Mouse (Mus musculus) small intestine, adult 2 months (tissue): ENCODE results near the gene C9. TPM values are rescaled to one million over a fixed set of nuclear protein-coding genes. Genes with fewer than 3 reads are reported as not detected.

Source experiments
- H3K27ac ChIP-seq: fragments of 200-500 bp; 2 replicates; pipeline ENCODE4 v1.5.1; 2012; ENCODE audit warnings: low read depth, low read length, control low read depth, inconsistent platforms; ENCODE audit not compliant: insufficient read depth
- H3K27me3 ChIP-seq: fragments of 200-500 bp; 2 replicates; pipeline ENCODE4 v1.6.1; 2012; ENCODE audit warnings: mild to moderate bottlenecking, moderate library complexity, low read length, inconsistent platforms; ENCODE audit not compliant: control insufficient read depth, insufficient read depth
- H3K36me3 ChIP-seq: fragments of 200-500 bp; 2 replicates; pipeline ENCODE4 v1.6.1; 2012; ENCODE audit warnings: mild to moderate bottlenecking, low read length, control low read depth, inconsistent platforms; ENCODE audit not compliant: control insufficient read depth, insufficient read depth
- H3K4me1 ChIP-seq: fragments of 200-500 bp; 2 replicates; pipeline ENCODE4 v1.6.1; 2012; ENCODE audit warnings: low read length, inconsistent platforms, mixed read lengths; ENCODE audit not compliant: control insufficient read depth, insufficient read depth, insufficient read length
- H3K4me3 ChIP-seq: fragments of 200-500 bp; 2 replicates; pipeline ENCODE4 v1.5.1; 2012; ENCODE audit warnings: low read depth, mild to moderate bottlenecking, control low read depth, inconsistent platforms, low read length, moderate library complexity
- CTCF ChIP-seq: fragments of 200-500 bp; IDR thresholded peaks from 2 replicates; pipeline ENCODE4 v1.5.1; 2012; ENCODE audit warnings: low read depth, mild to moderate bottlenecking, control low read depth, inconsistent platforms, low read length, moderate library complexity, mixed read lengths; ENCODE audit not compliant: insufficient replicate concordance, insufficient read length; ENCODE audit errors: extremely low read depth
- POLR2A ChIP-seq: fragments of 200-500 bp; IDR thresholded peaks from 2 replicates; pipeline ENCODE4 v1.6.1; 2012; ENCODE audit warnings: low read depth, mild to moderate bottlenecking, control low read depth, inconsistent platforms, low read length, moderate library complexity
- WGBS: fragments of 180-500 bp; shearing (Covaris S2); methylation state at CpG from one replicate; pipeline ENCODE4 v1.1.7; 2018; 5-methylcytosine and 5-hydroxymethylcytosine counted together
- polyA plus RNA-seq: library from polyadenylated mRNA; depleted of rRNA; stranded (reverse); fragments of >200 nt; gene quantifications from 2 replicates; pipeline ENCODE4 v1.2.3, GENCODE M21; 2012

Gene C9
- polyA plus RNA-seq, 1 experiment: not detected

DNA sequence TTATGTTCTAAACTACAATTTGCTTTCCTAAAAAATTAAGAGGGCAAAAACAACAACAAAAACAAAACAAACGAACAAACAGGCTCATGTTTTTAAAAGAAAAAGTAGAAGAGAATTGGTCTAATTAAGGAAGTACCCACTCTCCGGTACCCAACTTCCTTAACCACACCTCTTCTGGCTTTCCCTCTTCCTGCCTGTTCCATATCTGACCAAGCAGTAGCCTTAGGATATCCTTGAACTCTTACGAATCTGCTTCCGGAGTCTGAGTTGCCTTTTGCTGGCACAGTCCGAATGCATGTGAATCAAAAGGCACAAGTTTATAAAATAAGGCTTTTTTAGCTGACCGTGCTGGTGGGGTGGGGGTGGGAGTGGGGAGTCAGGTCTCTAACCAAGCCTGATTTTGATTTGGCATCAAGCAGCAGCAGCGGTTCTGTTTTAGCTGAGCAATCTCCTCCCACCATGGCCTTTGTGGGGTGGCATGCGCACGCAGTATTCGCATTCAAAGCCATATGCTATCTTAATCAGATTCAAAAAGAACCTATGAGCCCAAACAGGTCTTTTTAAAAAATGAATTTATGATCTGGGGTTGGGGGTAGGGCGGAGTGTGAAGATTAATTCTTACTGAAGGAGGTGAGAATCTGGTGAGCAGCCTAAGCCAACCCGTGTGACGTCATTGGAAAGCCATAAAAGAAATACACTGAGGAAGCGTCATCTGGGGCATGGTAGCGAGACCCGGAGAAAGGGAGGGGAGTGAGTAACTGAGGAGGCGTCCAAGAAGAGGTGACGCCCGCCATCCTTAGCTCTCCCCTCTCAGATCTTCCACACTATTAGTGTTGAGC lies 74.5 kb downstream of the C9 start:
- WGBS: 75% methylated on average over 19 of the region's 19 CpGs
- H3K27ac ChIP-seq: no peak overlapping the region

DNA sequence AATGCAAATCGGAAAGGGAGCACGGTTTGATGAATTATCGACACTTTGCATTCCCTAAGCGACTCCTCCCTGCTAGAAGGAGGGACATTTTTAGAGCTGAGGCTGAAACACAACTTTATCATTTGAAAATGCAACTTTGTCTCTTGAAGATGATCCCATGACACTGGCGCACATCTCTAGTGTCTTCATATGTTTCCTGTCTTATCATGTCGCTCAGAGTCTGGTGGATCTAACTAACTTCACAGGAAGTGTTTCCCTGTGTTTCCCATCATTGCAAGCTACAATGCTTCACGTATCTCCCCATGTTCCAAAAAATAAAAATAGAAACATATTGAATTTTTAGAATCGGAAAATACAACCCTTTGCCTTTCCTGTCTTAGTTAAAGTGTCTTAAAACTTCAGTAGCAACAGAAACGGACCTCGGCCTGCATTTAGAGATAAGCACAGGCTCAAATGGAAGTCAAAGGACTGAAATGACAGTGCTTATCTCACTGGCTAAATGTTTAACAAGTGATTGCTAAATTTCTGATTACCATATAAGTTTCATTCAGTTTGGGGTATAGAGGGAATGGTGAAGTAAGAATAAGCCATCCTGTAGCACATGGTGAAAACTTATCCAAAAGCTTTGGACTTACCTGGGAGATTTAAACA lies 75.5 kb downstream of the C9 start:
- Histone ChIP-seq H3K4me1 (no peaks in the 10 kb centered on the region; the same call in 1 of the 2 replicates), H3K4me3 (no peak overlapping the region), H3K36me3 (no peaks in the 10 kb centered on the region), H3K27me3 (no peaks in the 10 kb centered on the region), H3K27ac (no peak overlapping the region)
- TF ChIP-seq CTCF: no peak
- WGBS: 40% methylated on average over 10 of the region's 10 CpGs

More for the DNA sequence above, 74.5 kb downstream of the C9 start:
- no peak overlapping the region for H3K4me3 ChIP-seq
- H3K36me3 ChIP-seq: no peaks in the 10 kb centered on the region
- H3K27me3 ChIP-seq: no peaks in the 10 kb centered on the region
- no peaks in the 10 kb centered on the region; the same call in 1 of the 2 replicates for H3K4me1 ChIP-seq
- TF ChIP-seq POLR2A (no peak), CTCF (no peak)

DNA sequence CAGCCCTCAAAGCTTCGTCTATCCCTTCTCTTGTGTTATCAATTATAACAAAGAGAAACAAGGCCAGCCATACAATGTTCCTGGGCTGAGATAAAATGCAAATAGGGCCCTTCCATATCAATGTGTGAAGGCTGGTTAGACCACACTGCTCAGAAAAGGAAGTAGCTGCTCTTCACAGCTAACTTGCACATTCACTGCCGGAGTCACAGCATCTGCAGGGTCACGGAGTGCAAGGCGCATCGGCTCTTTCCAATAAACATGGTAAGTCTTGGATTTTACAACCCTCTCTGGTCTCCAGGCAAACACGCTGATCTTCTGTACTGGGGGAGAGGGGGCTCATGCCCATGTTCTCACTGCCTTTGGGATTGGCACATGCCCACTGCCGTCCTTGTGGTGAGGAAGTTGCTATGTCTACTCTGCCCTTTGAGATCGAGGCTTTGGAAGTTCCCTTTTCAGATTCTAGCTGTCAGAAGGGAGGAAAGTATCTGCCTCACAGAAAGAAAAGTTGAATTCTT lies 77.6 kb downstream of the C9 start, which contains the start of gene Fyb:
Fyb (plus strand) TSS at position 201 of the 515 bp plus-strand sequence.
- WGBS: 44% methylated on average over 8 of the region's 8 CpGs
- TF ChIP-seq CTCF: no peak
- no peak for TF ChIP-seq POLR2A
- Histone ChIP-seq H3K4me3 (peak within 1 kb of the TSS; percentile 68), H3K4me1 (no peaks in the 10 kb centered on the region; the same call in 1 of the 2 replicates), H3K36me3 (no peaks in the 10 kb centered on the region), H3K27me3 (no peaks in the 10 kb centered on the region), H3K27ac (peak within 1 kb of the TSS; percentile 74)

DNA sequence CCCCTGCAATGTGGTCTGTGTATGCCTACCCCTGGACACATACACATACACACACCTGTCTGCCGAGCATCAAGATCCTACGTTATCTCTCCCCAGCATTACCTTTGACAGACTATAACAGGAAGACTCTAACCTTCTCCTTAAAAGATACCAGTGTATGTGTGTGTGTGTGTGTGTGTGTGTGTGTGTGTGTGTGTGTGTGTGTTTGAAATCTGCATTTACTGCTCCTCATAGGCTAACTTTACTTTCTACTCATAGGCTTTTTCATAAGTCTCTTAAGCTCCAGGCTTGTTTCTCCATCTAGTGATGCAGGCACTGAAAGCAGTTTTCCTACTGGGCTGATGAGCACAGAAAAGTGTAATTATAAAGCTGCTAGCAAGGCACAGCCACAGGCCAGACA lies 79.7 kb downstream of the C9 start:
- H3K4me3 ChIP-seq: no peak overlapping the region

DNA sequence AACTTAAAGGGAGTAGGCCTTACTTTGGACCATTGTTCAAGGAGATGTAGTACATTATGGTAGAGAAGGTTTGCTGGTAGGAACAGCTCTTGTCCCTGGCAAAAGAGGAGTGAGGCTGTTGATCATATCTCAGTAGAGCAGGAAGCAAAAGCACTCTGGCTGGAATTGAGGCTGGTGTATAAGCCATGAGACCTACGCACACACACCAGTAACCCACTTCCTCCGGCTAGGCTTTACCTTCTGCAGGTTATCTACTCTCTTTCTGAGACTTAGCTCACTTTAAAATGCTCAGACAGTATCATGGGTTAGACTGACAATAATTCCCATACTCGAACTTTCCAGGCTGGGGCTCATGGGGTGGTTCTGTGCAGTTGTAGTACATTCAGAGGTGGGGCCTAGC lies 80.3 kb downstream of the C9 start:
- no peaks in the 10 kb centered on the region; the same call in 1 of the 2 replicates for H3K4me1 ChIP-seq
- 75% methylated on average over 3 of the region's 3 CpGs for WGBS
- H3K4me3 ChIP-seq: no peak overlapping the region
- TF ChIP-seq CTCF: no peak
- TF ChIP-seq POLR2A: no peak
- H3K27ac ChIP-seq: peak overlapping the region; percentile 62
- no peaks in the 10 kb centered on the region for H3K36me3 ChIP-seq
- H3K27me3 ChIP-seq: no peaks in the 10 kb centered on the region

More for the DNA sequence above, 79.7 kb downstream of the C9 start:
- peak overlapping the region; percentile 62; the same call in 1 of the 2 replicates for H3K27ac ChIP-seq
- no peaks in the 10 kb centered on the region for H3K27me3 ChIP-seq
- no peaks in the 10 kb centered on the region; the same call in 1 of the 2 replicates for H3K4me1 ChIP-seq
- no peaks in the 10 kb centered on the region for H3K36me3 ChIP-seq
- 74% methylated on average over 2 of the region's 2 CpGs for WGBS
- no peak for TF ChIP-seq CTCF
- TF ChIP-seq POLR2A: no peak

DNA sequence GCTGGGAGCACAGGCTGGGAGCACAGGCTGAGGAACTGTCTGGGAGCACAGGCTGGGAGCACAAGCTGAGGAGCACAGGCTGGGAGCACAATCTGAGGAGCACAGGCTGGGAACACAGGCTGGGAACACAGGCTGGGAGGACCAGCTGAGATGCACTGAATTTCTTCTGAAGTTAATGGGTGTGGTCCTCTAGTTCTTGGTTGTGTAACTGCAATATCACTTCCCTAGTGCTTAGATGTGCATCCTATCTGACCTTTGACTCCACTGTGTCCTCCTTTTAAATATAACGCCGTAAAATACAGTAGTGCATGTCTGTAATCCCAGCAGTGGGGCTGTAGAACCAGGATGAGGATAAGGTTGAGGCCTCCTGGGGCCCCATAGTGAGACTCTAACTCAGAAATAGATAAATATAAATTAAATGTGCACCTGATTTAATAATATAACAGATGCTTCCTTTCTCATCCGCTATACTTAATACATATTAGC lies 88.8 kb downstream of the C9 start:
- H3K36me3 ChIP-seq: no peaks in the 10 kb centered on the region
- TF ChIP-seq POLR2A: no peak
- no peak for TF ChIP-seq CTCF

DNA sequence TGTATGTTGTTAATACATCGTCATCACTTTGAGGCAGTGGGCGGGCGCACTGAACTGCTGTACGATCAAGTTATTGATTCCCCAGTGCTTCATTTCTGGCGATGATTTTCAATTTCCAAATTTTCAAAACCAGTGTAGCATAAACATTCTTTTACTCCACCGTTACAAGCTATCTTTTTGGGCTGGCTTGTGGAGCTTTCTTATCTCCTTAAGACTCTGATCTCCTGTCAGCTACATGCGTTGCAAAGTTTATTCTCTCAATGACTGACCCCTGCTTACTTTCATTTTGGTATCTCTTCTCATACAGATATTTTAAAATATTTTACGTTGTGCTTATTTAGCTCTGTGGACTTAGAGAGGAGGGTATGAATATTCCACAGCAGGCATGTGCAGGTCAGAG lies 89.5 kb downstream of the C9 start:
- no peaks in the 10 kb centered on the region for H3K27me3 ChIP-seq
- no peaks in the 10 kb centered on the region for H3K4me1 ChIP-seq
- H3K4me3 ChIP-seq: no peak overlapping the region
- WGBS: 66% methylated on average over 8 of the region's 8 CpGs
- no peak for TF ChIP-seq POLR2A
- no peak for TF ChIP-seq CTCF
- H3K36me3 ChIP-seq: no peaks in the 10 kb centered on the region
- H3K27ac ChIP-seq: no peak overlapping the region

More for the DNA sequence above, 88.8 kb downstream of the C9 start:
- WGBS: 51% methylated on average over 3 of the region's 3 CpGs
- Histone ChIP-seq H3K27ac (no peak overlapping the region), H3K27me3 (no peaks in the 10 kb centered on the region), H3K4me1 (no peaks in the 10 kb centered on the region), H3K4me3 (no peak overlapping the region)
